Mouse (Mus musculus): Measurements from ENCODE around the gene Gm9049.

DNA sequence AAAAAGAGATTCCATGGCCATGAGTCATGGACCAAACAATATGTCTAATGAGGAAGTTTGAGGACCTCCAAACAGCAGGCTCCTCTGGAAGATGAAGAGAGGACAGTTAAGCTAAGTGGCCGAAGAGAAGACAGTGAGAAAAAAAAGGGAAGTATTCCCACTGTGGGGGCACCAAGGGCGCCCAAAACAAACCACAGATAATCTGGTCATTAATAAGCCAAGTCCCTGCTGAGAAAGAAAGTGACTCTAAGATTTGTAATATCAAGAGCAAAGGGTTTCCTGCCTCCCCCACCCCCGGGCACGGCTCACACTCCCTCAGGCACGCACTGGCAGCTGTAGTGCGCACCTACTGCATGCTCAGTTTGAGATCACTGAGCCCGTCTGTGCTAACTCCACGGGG, 34.9 kb downstream of the Gm9049 start:
- TF ChIP-seq CTCF (IDR thresholded peaks at IDR 0.05; ENCODE audit: control insufficient read depth, insufficient read depth, low read length) (no peak), POLR2A (IDR thresholded peaks at IDR 0.05; ENCODE audit: borderline replicate concordance, control insufficient read depth, low read depth, low read length) (no peak)
